Mouse (Mus musculus): ENCODE measurements around the gene Rufy1. TPM values are rescaled to one million over a fixed set of nuclear protein-coding genes. Genes with fewer than 3 reads are reported as not detected.
"Not testable (repeated sequence)": the region's sequence is repeated elsewhere in the genome, so short reads cannot be mapped to it uniquely, and the experiment has no call there.

Rufy1 gene
- total RNA-seq, 2 experiments from 2014 or later = 21.3 to 22.5 TPM

DNA sequence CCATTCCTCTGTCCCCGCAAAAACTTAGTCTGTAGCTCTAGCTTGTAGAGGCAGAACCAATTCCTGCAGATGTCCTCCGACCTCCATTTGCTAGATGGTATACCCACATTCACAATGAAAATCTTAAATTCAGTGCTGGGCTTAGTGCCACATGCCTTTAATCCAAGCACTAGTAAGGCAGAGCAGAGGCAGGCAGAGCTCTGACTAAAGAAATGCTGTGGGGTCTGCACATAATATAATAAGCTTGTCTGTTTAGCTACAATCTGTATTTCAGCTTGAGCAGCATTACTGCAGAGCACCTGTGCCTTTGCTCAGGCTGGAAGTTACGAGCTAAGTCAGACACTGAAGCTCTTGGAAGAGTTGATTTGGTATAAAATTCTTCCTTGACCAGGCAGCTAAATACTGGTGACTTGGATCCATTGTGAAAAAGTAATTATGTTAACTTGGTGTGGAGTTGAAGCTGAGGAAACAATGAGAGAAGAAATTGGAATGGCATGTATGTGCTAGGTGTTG, 43.7 kb downstream of the Rufy1 start:
- intact Hi-C loops (cut with DNase I) = loop anchor here (10.0 kb wide), 1 partner anchor 92 kb away; the partner anchor contains the start of gene Maml1
- no peak for DNase-seq

DNA sequence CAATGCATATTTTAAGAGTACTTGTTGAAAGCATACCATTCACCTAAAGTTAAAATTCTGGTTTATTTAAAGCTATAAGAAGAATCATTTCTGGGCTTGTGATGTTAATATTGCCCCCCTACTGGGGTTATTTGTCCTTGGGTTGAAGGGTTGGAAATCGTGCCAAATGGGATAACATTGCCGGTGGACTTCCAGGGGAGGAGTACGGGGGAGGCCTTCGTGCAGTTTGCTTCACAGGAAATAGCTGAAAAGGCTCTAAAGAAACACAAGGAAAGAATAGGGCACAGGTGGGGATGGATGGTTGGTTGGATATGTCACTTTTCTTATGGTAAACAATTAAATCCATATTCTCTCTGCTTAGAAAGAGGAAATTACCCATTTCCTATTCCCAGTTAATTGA, 49.6 kb downstream of the Rufy1 start:
- intact Hi-C loops (cut with DNase I) = loop anchor here (10.0 kb wide), 1 partner anchor 87 kb away; the partner anchor contains the start of gene Maml1
- no peak for DNase-seq

DNA sequence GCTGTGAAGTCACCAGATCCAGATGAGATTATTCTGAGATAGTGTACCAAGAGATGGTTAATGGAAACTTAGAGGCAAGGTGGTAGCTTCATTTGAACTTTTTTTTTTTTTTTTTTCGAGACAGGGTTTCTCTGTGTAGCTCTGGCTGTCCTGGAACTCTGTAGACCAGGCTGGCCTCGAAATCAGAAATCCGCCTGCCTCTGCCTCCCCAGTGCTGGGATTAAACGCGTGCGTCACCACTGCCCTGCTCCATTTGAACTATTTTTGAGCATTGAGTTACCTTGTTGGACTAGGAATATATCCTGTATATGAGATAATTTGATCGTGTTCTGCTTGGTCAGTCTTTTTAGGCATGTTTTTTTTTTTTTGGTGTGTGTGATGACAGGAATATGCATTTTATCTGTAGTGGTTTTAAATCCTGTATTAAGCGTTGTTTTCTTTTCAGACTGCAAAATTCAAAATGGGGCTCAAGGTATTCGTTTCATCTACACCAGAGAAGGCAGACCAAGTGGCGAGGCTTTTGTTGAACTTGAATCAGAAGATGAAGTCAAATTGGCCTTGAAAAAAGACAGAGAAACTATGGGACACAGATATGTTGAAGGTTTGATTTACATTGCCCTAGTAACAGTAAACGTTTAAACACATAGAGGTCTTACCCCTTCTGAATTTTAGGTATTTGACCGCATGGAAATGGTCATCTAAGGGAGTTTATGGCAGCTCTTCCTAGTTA, 51.7 kb downstream of the Rufy1 start:
- DNase-seq = no peak
- intact Hi-C loops (cut with DNase I) = no loop called here

DNA sequence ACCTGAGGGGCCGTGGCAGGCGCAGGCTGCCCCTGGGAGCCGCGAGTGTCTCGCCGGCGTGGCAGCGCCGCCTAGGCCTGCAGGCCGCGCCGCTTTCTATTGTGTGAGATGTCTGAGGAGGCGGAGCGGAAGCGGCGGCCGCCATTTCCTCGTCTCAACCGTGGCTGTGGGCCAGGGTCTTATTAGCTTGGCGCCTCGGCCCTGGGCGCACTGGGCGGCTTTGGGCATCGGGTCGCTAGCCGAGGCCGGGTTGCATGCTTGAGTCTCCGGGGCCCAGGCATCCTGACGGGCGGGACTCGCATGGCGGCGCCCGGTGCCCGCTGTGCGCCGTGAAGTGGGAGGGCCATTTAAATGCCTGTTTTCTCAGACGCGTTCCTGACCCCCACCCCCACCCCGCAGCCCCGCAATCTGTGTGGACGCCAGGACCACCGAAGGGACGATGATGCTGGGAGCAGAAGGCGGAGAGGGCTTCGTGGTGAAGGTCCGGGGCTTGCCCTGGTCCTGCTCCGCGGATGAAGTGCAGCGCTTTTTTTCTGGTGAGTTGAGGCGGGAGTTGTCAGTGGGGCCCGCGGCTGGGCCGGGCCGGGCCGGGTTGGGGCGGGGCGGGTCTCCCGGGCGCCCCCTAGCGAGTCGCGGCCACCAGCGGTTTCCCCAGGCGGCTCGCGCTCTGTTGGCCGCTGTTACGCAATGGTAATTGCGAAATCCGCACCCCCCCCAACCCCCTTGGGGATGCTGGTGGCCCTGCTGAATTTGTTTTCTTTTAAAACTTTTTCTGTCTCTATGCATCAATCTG, 52.8 kb downstream of the Rufy1 start:
- peak; percentile 86 for DNase-seq
- intact Hi-C loops (cut with DNase I) = no loop called here

DNA sequence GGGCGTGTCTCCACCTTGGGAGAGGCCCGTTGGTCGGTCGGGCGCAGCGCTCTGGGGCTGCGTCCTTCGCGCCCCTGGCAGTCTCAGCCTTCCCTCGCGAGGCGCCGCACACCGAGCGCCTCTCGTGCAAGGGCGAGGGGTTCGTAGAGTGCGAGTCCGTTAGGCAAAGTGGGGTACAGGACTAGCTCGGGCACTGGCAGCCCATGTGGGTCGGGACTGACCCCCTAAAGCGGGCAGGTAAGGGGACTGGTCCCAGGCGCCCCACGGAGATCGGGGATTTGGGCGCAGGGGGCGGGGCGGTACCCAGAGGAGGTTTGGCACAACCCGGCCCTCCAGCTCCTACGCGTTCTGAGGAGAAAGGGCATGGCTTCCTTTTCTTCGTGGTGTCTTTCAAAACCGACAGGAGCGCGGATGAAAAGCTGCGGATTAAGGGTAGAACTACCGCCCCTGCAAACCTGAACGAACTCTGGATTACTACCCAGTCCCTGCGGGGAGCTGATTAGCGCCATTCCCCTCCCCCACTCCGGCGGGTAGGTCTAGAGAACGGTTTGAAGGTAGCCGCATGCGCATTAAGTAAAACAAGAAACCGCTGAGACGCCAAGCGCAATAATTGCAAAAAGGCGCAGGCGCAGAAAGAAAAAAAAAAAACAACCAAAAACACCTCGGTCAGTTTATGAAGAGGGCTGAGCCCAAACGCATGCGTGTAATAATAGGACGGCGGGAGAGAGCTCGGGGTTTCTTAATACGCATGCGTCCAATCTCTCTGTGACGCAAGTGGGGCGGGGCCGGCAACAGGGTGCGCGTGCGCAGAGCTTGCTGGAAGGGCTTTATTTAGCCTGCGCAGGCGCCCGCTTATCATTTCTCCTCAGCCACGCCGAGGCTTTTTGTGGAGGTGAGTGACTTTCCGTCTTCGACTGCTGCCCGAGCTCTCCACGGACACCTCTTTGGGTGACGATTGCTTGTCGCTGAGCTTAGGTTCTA, 53.7 kb downstream of the Rufy1 start, which contains the start of gene Hnrnph1:
TSS of gene Hnrnph1 (plus strand) at position 80 of the 981 bp plus-strand sequence.
- DNase-seq = peak; percentile 99
- intact Hi-C loops (cut with DNase I) = no loop called here

DNA sequence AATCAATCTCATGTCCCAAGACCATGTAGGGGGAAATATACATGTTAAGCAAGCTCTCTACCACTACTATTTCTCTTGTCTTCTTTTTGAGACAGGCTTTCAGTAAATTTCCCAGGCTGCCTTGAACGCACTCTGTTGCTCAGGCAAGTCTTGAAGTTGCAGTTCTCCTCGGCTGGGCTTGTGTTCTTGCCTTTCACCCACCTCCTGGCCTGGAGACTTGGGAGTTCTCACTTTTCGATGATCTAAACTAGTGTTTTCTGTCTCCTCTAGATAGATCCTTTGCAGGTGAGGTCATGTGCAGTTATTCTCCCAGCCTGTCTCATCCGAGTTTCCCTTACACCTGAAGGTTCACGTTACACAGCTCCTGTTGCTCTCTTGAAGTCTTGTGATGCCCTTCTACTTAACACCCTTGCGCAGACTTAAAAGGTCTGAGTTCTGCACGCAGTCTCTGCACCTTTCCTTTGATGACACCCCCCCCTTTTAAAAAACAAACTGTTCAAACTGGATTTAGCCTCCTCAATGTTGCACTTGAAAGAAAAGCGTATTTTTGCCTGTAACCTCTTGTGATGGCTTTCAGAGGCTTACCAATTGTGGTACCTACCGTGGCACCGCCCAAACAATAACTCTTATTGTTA, 54.7 kb downstream of the Rufy1 start:
- intact Hi-C loops (cut with DNase I) = no loop called here
- DNase-seq = no peak

DNA sequence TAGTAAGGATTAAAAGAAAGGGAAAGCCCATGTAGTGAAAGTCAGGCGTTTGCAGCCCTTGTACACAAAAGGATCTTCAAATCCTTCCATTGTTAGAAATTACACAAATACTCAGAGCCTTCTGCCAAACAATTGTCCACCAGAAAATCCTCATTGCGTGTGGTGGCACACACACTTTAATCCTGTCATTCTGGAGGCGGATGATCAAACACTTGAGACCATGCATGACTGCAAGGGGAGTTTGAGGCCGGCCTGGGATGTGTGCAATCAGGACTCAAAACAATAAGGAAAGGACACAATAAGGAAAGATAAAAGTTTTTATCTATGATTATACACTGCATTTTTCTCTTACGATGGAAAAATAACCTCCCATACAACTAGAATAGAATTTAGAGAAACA, 55.5 kb downstream of the Rufy1 start:
- no peak for DNase-seq
- intact Hi-C loops (cut with DNase I) = no loop called here

DNA sequence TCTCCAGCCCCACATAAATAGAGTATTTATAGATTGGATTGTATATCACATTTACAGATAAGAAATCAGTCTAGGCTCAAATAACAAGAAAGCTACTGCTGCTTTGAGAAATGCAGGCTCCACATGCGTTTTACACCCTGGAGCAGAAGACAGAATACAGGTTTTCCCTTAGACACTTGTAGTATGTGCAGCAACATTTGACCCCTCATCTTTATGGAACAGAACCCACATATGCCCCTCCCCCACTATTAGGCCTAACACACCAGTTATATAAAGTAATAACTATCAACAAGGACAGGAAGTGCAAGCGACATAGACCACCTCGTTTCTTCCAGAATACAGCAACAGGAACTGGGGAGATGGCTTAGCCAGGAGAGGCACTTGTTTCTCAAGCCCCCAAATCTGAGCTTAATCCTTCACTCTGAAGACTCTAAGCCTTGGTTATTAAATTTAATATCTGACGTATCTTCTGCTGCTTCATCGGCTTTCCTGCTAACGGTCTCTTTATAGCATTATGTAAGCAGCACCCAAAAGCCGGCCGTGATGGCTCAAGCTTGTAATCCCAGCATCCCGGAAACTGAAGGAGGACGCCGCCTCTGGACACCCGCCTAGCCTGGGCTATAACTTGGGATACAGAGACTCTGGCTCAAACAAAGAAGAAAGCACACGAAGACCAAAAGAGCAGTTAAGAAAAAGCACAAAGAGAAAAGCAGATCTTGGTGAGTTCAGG, 56.5 kb downstream of the Rufy1 start:
- intact Hi-C loops (cut with DNase I) = no loop called here
- DNase-seq = no peak

DNA sequence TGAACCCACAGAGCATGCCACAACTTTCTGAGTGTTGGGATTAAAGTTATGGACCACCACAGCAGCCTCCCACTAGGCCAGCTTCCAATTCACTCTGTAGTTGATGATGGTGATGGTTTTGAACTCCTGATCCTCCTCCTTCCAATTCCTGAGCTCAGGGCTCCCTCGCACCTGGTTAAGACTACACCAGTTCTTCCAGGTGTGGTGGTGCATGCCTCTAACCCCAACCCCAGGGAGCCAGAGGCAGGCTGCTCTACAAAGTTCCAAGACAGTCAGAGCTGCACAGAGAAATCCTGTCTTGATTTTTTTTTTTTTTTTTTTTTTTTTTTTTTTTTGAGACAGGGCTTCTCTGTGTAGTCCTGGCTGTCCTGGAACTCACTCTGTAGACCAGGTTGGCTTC, 57.3 kb downstream of the Rufy1 start:
- intact Hi-C loops (cut with DNase I) = no loop called here
- DNase-seq = no peak

DNA sequence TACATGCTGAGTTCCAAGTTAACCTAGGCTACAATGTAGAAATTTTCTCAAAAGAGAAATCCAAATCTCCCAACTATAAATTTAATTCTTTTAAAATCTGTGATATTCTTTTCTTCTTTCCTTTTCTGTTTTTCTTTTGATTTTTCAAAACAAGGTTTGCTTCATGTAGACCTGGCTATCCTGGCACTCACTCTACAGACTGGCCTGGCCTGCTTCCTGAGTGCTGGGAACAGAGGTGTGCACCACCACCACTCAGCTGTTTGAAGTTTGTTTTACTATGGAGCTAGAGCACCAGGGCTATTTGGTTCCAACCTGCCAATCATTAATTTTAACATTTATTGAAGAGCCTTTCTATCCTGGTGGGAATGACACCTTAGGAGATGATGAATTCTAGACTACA, 57.8 kb downstream of the Rufy1 start:
- intact Hi-C loops (cut with DNase I) = no loop called here
- DNase-seq = no peak

DNA sequence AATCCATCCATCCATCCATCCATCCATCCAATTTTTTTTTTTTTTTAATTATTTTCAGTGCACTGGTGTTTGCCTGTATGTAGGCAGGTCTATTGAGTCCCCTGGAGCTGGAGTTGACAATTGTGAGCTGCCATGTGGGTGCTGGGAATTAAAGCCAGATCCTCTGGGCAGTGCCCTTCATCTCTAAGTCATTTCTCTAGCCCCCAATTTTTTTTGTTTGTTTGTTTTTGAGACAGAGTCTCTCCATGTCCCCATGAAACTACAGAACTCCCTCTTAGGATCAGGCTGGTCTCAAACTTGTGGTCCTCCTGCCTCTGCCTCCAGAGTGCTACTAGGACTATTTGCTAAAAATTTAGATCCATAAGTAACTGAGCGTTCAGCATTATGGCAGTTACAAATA, 59.0 kb downstream of the Rufy1 start:
- DNase-seq = no peak
- intact Hi-C loops (cut with DNase I) = no loop called here

DNA sequence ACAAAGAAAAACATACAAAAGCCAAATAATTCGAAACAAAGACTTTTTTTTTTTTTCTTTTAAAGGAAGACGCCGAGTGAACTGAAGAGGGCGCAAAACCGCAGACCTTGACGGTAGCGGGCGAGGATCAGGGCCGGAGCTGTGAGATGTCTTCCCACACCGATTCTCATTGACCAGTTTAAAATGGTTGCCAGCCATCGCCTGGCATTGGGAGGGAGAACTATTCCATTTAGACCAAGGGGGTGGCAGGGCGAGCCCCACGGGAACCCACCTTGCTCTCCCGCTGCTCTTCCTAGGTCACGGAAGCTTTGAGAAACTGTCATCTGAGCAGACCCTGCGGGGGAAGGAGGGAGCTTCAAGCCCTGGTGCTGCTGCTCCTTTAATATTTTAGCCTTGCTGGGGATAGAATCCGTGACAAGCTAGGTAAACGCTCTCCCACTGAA, 59.5 kb downstream of the Rufy1 start:
- DNase-seq = peak; percentile 78
- intact Hi-C loops (cut with DNase I) = no loop called here

DNA sequence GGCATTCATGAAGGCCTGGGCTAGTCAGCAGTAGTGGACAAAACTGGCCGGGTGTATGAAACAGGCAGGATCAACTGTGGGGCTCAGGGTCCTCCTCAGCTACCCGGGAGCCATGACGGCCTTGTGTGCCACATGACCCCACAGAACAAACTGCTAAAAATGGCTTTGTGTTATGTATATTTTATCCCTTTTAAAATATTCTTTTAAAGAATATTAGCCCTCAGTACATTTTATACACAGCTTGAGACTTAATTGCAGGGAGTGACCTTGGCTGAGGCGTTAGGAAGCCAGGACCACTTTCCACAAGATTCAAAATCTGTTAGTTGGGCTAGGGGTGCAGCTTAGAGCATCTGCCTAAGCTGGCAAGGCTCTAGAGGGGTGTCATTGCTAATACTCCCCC, 60.0 kb downstream of the Rufy1 start:
- intact Hi-C loops (cut with DNase I) = no loop called here
- peak; percentile 29 for DNase-seq

DNA sequence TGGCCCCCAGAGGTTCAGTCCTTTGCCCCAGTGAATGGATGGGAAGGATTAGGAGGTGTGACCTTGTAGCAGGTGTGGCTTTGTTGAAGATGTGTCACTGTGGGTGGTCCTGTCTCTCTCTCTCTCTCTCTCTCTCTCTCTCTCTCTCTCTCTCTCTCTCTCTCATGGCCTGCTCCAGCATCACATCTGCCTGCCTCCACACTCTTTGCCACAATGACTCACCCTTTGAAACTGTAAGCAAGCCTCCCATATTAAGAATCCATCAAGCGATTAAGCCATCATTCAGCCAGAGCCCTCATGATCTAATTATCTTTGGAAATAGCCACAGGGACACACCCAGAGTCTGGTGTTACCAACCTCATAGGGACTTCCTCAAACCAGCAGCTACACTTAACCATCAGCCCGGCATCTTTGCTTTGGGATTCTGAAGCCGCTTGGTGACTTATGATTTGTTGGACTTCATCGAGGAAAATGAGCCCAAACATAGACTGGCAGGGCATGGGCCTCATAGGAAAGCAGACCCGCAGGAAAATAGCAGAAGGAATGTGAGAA, 61.5 kb downstream of the Rufy1 start:
- intact Hi-C loops (cut with DNase I) = loop anchor here (10.0 kb wide), 1 partner anchor 135 kb away; the partner anchor contains the start of gene Ltc4s

DNA sequence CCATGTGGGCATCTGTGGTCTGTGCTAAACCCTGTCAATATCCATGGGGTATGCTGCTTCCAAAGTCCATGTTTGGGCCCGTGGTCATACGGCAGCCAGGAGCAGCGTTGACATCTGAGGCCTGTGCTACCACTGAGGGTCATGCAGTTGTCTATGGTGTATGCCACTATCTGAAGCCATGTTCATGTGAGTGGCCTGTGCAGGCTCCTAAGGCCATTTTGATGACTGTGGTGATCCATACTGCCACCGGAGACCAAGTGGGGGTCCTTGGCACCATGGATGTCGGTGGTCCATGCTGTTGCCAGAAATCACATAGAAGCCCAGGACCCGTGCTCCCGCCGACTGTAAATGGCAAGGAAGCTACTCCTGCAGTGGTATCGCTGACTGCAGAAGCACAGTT, 63.4 kb downstream of the Rufy1 start:
- no peak for DNase-seq
- intact Hi-C loops (cut with DNase I) = loop anchor here (10.0 kb wide), 1 partner anchor 133 kb away; the partner anchor contains the start of gene Ltc4s

More for the DNA sequence above, 61.5 kb downstream of the Rufy1 start:
- DNase-seq = no peak

DNA sequence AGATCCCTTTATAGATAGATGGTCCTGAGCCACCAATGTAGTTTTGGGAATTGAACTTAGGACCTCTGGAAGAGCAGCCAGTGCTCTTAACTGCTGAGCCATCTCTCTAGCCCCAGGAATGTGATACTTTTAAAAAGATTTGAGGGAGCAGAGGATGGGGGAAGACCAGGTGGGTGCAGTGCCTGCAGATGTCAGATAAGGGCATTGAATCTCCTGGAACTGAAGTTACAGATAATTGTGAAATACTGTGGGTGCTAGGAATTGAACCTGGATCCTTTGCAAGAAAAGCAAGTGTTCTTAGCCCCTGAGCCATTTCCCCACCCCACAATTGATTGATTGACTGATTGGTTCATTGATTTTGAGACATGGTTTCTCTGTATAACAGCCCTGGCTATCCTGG, 65.6 kb downstream of the Rufy1 start:
- intact Hi-C loops (cut with DNase I) = loop anchor here (10.0 kb wide), 1 partner anchor 131 kb away; the partner anchor contains the start of gene Ltc4s
- DNase-seq = no peak

DNA sequence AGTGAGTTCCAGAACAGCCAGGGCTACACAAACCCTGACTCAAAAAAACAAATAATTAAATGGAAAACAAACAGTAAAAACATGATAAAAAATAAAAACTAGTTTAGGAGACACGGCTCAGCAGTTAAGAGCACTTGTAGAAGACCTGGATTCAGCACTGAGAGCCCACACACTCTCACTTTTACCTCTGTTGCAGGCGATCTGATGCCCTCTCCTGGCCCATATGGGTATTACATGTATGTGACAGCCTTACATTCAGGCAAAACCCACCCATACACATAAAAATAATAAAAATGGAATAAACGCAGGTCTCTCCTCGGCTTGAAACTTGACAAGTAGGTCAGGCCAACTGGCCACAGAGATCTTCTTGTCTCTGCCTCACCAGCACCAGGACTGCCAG, 66.4 kb downstream of the Rufy1 start:
- intact Hi-C loops (cut with DNase I) = loop anchor here (10.0 kb wide), 1 partner anchor 130 kb away; the partner anchor contains the start of gene Ltc4s
- DNase-seq = peak; percentile 77

DNA sequence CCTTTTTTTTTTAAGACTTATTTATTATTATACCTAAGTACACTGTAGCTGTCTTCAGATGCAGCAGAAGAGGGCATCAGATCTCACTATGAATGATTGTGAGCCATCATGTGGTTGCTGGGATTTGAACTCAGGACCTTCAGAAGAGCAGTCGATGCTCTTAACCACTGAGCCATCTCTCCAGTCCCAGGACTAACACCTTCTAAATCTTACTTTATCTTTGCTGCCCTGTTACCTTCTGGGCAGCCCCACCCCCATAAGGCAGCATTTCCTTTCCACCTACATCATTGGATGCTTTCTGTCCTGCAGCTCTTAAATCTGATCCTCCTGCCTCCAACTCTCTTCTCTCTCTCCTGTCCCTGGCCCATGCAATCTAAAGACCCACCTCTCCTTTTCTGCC, 69.6 kb downstream of the Rufy1 start:
- not testable (repeated sequence) for DNase-seq
- intact Hi-C loops (cut with DNase I) = loop anchor here (10.0 kb wide), 1 partner anchor 126 kb away; the partner anchor contains the start of gene Ltc4s

Data from left cerebral cortex, postnatal 4 days (tissue).